Mouse (Mus musculus) hematopoietic stem cell, adult 5-6 weeks (primary cell): ENCODE measurements around the gene Lrba. TPM values are rescaled to one million over a fixed set of nuclear protein-coding genes. Genes with fewer than 3 reads are reported as not detected.

Experiments
- ATAC-seq, 2 experiments: fragments of 125-278 bp in 1 of 2; replicated peaks in 1 of 2; 2 replicates each; pipeline ENCODE4 v1.8.0; 2016 to 2017; ENCODE audit warnings: inconsistent platforms in 2 of 2, mild to moderate bottlenecking in 2 of 2, moderate number of reproducible peaks in 2 of 2, low read depth in 1 of 2, moderate TSS enrichment in 1 of 2; ENCODE audit not compliant: low FRiP score in 2 of 2, poor library complexity in 2 of 2, severe bottlenecking in 2 of 2, insufficient read depth in 1 of 2, low TSS enrichment in 1 of 2
- total RNA-seq: library from RNA; stranded (forward); fragments of 172-1452, 232-1000 nt; gene quantifications from 2 replicates; pipeline ENCODE4 v1.2.3, GENCODE M21; 2017

Lrba gene
- total RNA-seq, 1 experiment from 2014 or later, result 51.5 TPM

- no peak for ATAC-seq
These were observed 348.2 kb downstream of the Lrba start for GRCm38 (mm10) chr3:86572519-86573244.

GRCm38 (mm10) chr3:86575312-86575711 lies 350.8 kb downstream of the Lrba start:
- ATAC-seq, result no peak

GRCm38 (mm10) chr3:86602284-86602683 lies 377.8 kb downstream of the Lrba start:
- no peak for ATAC-seq

GRCm38 (mm10) chr3:86605775-86606174 lies 381.3 kb downstream of the Lrba start:
- ATAC-seq, result no peak

GRCm38 (mm10) chr3:86627008-86627743 lies 402.7 kb downstream of the Lrba start:
- ATAC-seq, result no peak

- ATAC-seq, result no peak
These were observed 404.9 kb downstream of the Lrba start for GRCm38 (mm10) chr3:86629379-86629778.

- 0 out of 4 replicates have a peak, but pooled peaks have one; percentile 14 to 27 for ATAC-seq
These were observed 411.0 kb downstream of the Lrba start for GRCm38 (mm10) chr3:86635464-86635863.

GRCm38 (mm10) chr3:86635940-86636339 lies 411.5 kb downstream of the Lrba start:
- peak; percentile 22 to 53; a peak in 2 of 4 replicates for ATAC-seq

GRCm38 (mm10) chr3:86638552-86639348 lies 414.3 kb downstream of the Lrba start:
- ATAC-seq, result no peak

- no peak for ATAC-seq
These were observed 416.9 kb downstream of the Lrba start for GRCm38 (mm10) chr3:86641393-86641792.

GRCm38 (mm10) chr3:86641796-86642195 lies 417.3 kb downstream of the Lrba start:
- ATAC-seq, result no peak

- ATAC-seq, result no peak
These were observed 422.3 kb downstream of the Lrba start for GRCm38 (mm10) chr3:86646771-86647170.

- no peak for ATAC-seq
These were observed 426.5 kb downstream of the Lrba start for GRCm38 (mm10) chr3:86651006-86651405.

GRCm38 (mm10) chr3:86659326-86659725 lies 434.8 kb downstream of the Lrba start:
- ATAC-seq, result no peak

GRCm38 (mm10) chr3:86664399-86664798 lies 439.9 kb downstream of the Lrba start:
- no peak for ATAC-seq

- no peak for ATAC-seq
These were observed 443.7 kb downstream of the Lrba start for GRCm38 (mm10) chr3:86668146-86668545.

GRCm38 (mm10) chr3:86677573-86678155 lies 453.2 kb downstream of the Lrba start:
- peak; percentile 71 to 85; a peak in 3 of 4 replicates for ATAC-seq
